Mouse (Mus musculus): ENCODE data around the gene Unc13b.

- TF ChIP-seq CTCF (IDR thresholded peaks at IDR 0.05; ENCODE audit: low read depth) (no peak), EP300 (IDR thresholded peaks at IDR 0.05; ENCODE audit: low read depth) (no peak)
Measured at GRCm38 (mm10) chr4:43251269-43251668, 192.5 kb downstream of the Unc13b start.

All from liver, postnatal 0 days (tissue).